Mouse (Mus musculus) kidney, adult 2 months (tissue): ENCODE data around the gene Pcbp2. TPM values are rescaled to one million over a fixed set of nuclear protein-coding genes. Genes with fewer than 3 reads are reported as not detected.

Experiments
- DNase-seq: peaks from one replicate; pipeline ENCODE4 v3.0.0; 2021
- H3K27ac ChIP-seq: fragments of 200-500 bp; 2 replicates; pipeline ENCODE4 v1.5.1; 2012; ENCODE audit warnings: low read depth, low read length, control low read depth, inconsistent platforms; ENCODE audit not compliant: insufficient read depth
- H3K27me3 ChIP-seq: fragments of 200-500 bp; replicated peaks from 2 replicates; pipeline ENCODE4 v1.6.1; 2012; ENCODE audit warnings: mild to moderate bottlenecking, moderate library complexity, low read length, inconsistent platforms; ENCODE audit not compliant: control insufficient read depth, insufficient read depth
- H3K36me3 ChIP-seq: fragments of 200-500 bp; 2 replicates; pipeline ENCODE4 v1.6.1; 2012; ENCODE audit warnings: mild to moderate bottlenecking, moderate library complexity, low read length, inconsistent platforms; ENCODE audit not compliant: control insufficient read depth, insufficient read depth
- H3K4me1 ChIP-seq: fragments of 200-500 bp; 2 replicates; pipeline ENCODE4 v1.6.1; 2011; ENCODE audit warnings: low read length; ENCODE audit not compliant: control insufficient read depth, insufficient read depth
- H3K4me3 ChIP-seq: fragments of 200-500 bp; 2 replicates; pipeline ENCODE4 v1.5.1; 2011; ENCODE audit warnings: mild to moderate bottlenecking, low read depth, low read length, control low read depth; ENCODE audit not compliant: insufficient read depth
- CTCF ChIP-seq: fragments of 200-500 bp; conservative IDR thresholded peaks from 2 replicates; pipeline ENCODE4 v1.5.1; 2011; ENCODE audit warnings: low read depth, mild to moderate bottlenecking, control low read depth, low read length, moderate library complexity, mixed read lengths; ENCODE audit not compliant: insufficient read depth, insufficient read length
- POLR2A ChIP-seq: fragments of 200-500 bp; IDR thresholded peaks from one replicate; pipeline ENCODE4 v1.6.1; 2011; ENCODE audit warnings: low read depth, low read length, control low read depth
- WGBS: fragments of 180-500 bp; shearing (Covaris S2); methylation state at CpG from one replicate; pipeline ENCODE4 v1.1.7; 2018; 5-methylcytosine and 5-hydroxymethylcytosine counted together
- polyA plus RNA-seq: library from polyadenylated mRNA; depleted of rRNA; stranded (reverse); fragments of >200 nt; gene quantifications from 2 replicates; pipeline ENCODE4 v1.2.3, GENCODE M21; 2012

Gene Pcbp2
- polyA plus RNA-seq, 1 experiment, result 616 TPM

GRCm38 (mm10) chr15:102506464-102506830 lies 36.1 kb downstream of the Pcbp2 start:
- no peak overlapping the region for H3K27ac ChIP-seq
- peaks cover 3% of the 10 kb centered on the region; the same call in 1 of the 2 replicates for H3K4me1 ChIP-seq
- TF ChIP-seq CTCF (no peak), POLR2A (no peak)
- 36% methylated on average over 2 of the region's 2 CpGs for WGBS
- H3K4me3 ChIP-seq, result no peak overlapping the region
- DNase-seq, result no peak
- H3K27me3 ChIP-seq, result no peaks in the 10 kb centered on the region
- H3K36me3 ChIP-seq, result no peaks in the 10 kb centered on the region

- TF ChIP-seq POLR2A, result no peak
- no peak for TF ChIP-seq CTCF
- no peak overlapping the region for H3K27ac ChIP-seq
- no peaks in the 10 kb centered on the region for H3K36me3 ChIP-seq
- no peak overlapping the region for H3K4me3 ChIP-seq
- no peak for DNase-seq
- WGBS, result 91% methylated on average over 1 of the region's 1 CpGs
- H3K27me3 ChIP-seq, result no peaks in the 10 kb centered on the region
- peaks cover 3% of the 10 kb centered on the region; the same call in 1 of the 2 replicates for H3K4me1 ChIP-seq
These were observed 36.5 kb downstream of the Pcbp2 start for GRCm38 (mm10) chr15:102506864-102507263.

GRCm38 (mm10) chr15:102507561-102507960 lies 37.2 kb downstream of the Pcbp2 start:
- no peak for DNase-seq
- Histone ChIP-seq H3K36me3 (no peaks in the 10 kb centered on the region), H3K27me3 (no peaks in the 10 kb centered on the region), H3K4me3 (no peak overlapping the region), H3K27ac (no peak overlapping the region), H3K4me1 (peaks cover 3% of the 10 kb centered on the region; the same call in 1 of the 2 replicates)
- TF ChIP-seq CTCF, result no peak

GRCm38 (mm10) chr15:102508336-102508735 lies 38.0 kb downstream of the Pcbp2 start:
- Histone ChIP-seq H3K4me3 (no peak overlapping the region), H3K27ac (no peak overlapping the region), H3K27me3 (no peaks in the 10 kb centered on the region), H3K36me3 (no peaks in the 10 kb centered on the region), H3K4me1 (peaks cover 3% of the 10 kb centered on the region; the same call in 1 of the 2 replicates)
- no peak for DNase-seq
- TF ChIP-seq POLR2A, result no peak
- no peak for TF ChIP-seq CTCF
- 87% methylated on average over 3 of the region's 3 CpGs for WGBS

- peak overlapping the region; percentile 78 for H3K4me3 ChIP-seq
- DNase-seq, result no peak
- H3K27ac ChIP-seq, result peak overlapping the region; percentile 10; the same call in 1 of the 2 replicates
- H3K4me1 ChIP-seq, result peaks cover 3% of the 10 kb centered on the region; the same call in 1 of the 2 replicates
- WGBS, result 13% methylated on average over 9 of the region's 9 CpGs
- TF ChIP-seq POLR2A, result no peak
- no peak for TF ChIP-seq CTCF
- no peaks in the 10 kb centered on the region for H3K27me3 ChIP-seq
- no peaks in the 10 kb centered on the region for H3K36me3 ChIP-seq
These were observed 39.8 kb downstream of the Pcbp2 start for GRCm38 (mm10) chr15:102510110-102510509.

GRCm38 (mm10) chr15:102510590-102511284 lies 40.4 kb downstream of the Pcbp2 start:
- no peak for TF ChIP-seq POLR2A
- peak overlapping the region; percentile 10 for H3K27ac ChIP-seq
- WGBS, result 4% methylated on average over 33 of the region's 34 CpGs
- peaks cover 3% of the 10 kb centered on the region; the same call in 1 of the 2 replicates for H3K4me1 ChIP-seq
- H3K4me3 ChIP-seq, result peak overlapping the region; percentile 78
- H3K27me3 ChIP-seq, result no peaks in the 10 kb centered on the region
- H3K36me3 ChIP-seq, result no peaks in the 10 kb centered on the region
- peak; percentile 90 for DNase-seq

- no peak for DNase-seq
- Histone ChIP-seq H3K27me3 (no peaks in the 10 kb centered on the region), H3K27ac (no peak overlapping the region), H3K36me3 (no peaks in the 10 kb centered on the region), H3K4me1 (peaks cover 3% of the 10 kb centered on the region; the same call in 1 of the 2 replicates), H3K4me3 (no peak overlapping the region)
- TF ChIP-seq CTCF (no peak), POLR2A (no peak)
- WGBS, result 22% methylated on average over 6 of the region's 6 CpGs
These were observed 41.0 kb downstream of the Pcbp2 start for GRCm38 (mm10) chr15:102511285-102511833.
